In genomic region chr13:45651652-45652241, GRCm38 (mm10) we compare ENCODE assay signal across 18 mouse cellular contexts.
"Had no signal": no experiment of that assay in that cellular context is flagged by ENCODE, and none has a peak within 500 bp of the region (broad histone marks: within the 10 kb centered on the region; RNA-seq: fewer than 3 reads in every experiment).

No protein-coding gene starts in this region.

- H3K27ac ChIP-seq: kidney, embryonic 15.5 days; liver, embryonic 13.5 days; midbrain, embryonic 12.5 days; midbrain, embryonic 15.5 days; neural tube, embryonic 13.5 days; stomach, embryonic 15.5 days had no signal

- H3K9me3 ChIP-seq: kidney, embryonic 15.5 days; liver, embryonic 13.5 days; midbrain, embryonic 12.5 days; midbrain, embryonic 15.5 days; neural tube, embryonic 13.5 days; stomach, embryonic 15.5 days had no signal

- H3K4me3 ChIP-seq: kidney, embryonic 15.5 days; liver, embryonic 13.5 days; midbrain, embryonic 12.5 days; midbrain, embryonic 15.5 days; myocyte; neural tube, embryonic 13.5 days; stomach, embryonic 15.5 days had no signal

- H3K4me1 ChIP-seq: kidney, embryonic 15.5 days; liver, embryonic 13.5 days; midbrain, embryonic 12.5 days; midbrain, embryonic 15.5 days; stomach, embryonic 15.5 days had no signal

- ATAC-seq: midbrain, embryonic 15.5 days had no signal

- H3K4me2 ChIP-seq: kidney, embryonic 15.5 days; liver, embryonic 13.5 days; midbrain, embryonic 12.5 days; midbrain, embryonic 15.5 days; neural tube, embryonic 13.5 days; stomach, embryonic 15.5 days had no signal

- DNase-seq: kidney, adult 11 months; kidney, adult 8-10 months; kidney, postnatal 10 days; kidney, postnatal 36 days; liver, embryonic 13.5 days; lung, adult 2 months; lung, postnatal 14 days; lung, postnatal 4 days; right cerebral cortex, adult 18-20 months; right cerebral cortex, postnatal 14 days; spleen, adult 18-20 months; thymus, postnatal 25 days had no signal

- H3K36me3 ChIP-seq: liver, embryonic 13.5 days; midbrain, embryonic 12.5 days; midbrain, embryonic 15.5 days; neural tube, embryonic 13.5 days; stomach, embryonic 15.5 days had no signal

- H3K9ac ChIP-seq: kidney, embryonic 15.5 days; liver, embryonic 13.5 days; midbrain, embryonic 12.5 days; midbrain, embryonic 15.5 days; neural tube, embryonic 13.5 days; stomach, embryonic 15.5 days had no signal

- H3K27me3 ChIP-seq: kidney, embryonic 15.5 days; liver, embryonic 13.5 days; midbrain, embryonic 12.5 days; midbrain, embryonic 15.5 days; neural tube, embryonic 13.5 days; stomach, embryonic 15.5 days had no signal
